In the genomic region with DNA sequence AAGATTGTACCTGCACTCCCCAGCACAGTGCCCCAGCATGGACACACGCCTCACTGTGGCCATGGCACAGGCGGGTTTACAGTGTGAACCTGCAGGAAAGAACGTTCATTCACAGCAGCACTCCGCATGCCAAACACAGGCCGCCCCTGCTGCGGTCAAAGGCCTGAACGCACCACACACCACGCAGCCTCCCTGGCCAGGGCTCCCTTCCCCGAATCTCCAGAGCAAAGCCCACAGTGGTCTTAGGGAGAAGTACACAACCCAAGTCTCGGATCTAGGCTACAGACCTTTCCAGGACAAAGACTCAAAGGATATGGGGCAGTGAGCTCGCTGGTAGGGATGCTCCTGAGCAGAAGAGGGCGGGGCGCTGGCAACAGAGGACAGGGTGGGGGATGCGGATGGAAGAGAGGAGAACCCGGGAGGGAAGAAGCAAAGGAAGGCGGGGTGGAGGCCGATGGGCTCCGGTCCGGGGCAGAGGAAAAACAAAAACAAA, we compare ENCODE assay signal across 8 mouse cellular contexts. TPM values are rescaled to one million over a fixed set of nuclear protein-coding genes. Genes with fewer than 3 reads are reported as not detected.
DNase-seq lines count a peak whose midpoint lies in the region; ATAC-seq lines count a peak whose summit lies in the region.

No protein-coding gene starts in this region.

- WGBS in neural tube, embryonic 11.5 days = 2% methylated on average over 19 of the region's 19 CpGs

- peak; percentile 84 for ATAC-seq in neural tube, embryonic 11.5 days (ENCODE audit: insufficient read depth, low FRiP score, low TSS enrichment)
- ATAC-seq in granulocyte monocyte progenitor cell, adult 5-6 weeks (replicated peaks; ENCODE audit: poor library complexity, severe bottlenecking) = peak; percentile 40
- ATAC-seq in megakaryocyte progenitor cell, adult 5-6 weeks (replicated peaks; ENCODE audit: poor library complexity) = peak; percentile 29
- ATAC-seq in inflammation-experienced regulatory T-cells, adult 6 months = no peak

- H3K4me2 ChIP-seq in neural tube, embryonic 11.5 days (ENCODE audit: low read depth) = peak overlapping the region; percentile 96

- H3K36me3 ChIP-seq in neural tube, embryonic 11.5 days (ENCODE audit: control insufficient read depth, insufficient read depth, low read length) = no peaks in the 10 kb centered on the region

- H3K9ac ChIP-seq in neural tube, embryonic 11.5 days (ENCODE audit: low read length) = peak overlapping the region; percentile 67

- H3K9me3 ChIP-seq in neural tube, embryonic 11.5 days (ENCODE audit: control insufficient read depth, low read length) = no peaks in the 10 kb centered on the region

- peak overlapping the region; percentile 70 for H3K4me3 ChIP-seq in neural tube, embryonic 11.5 days (ENCODE audit: low read depth, low read length)

- H3K27me3 ChIP-seq in neural tube, embryonic 11.5 days (ENCODE audit: control insufficient read depth, insufficient read depth, low read length) = 0 out of 2 replicates have a peak, but pooled peaks cover 2% of the 10 kb centered on the region

- peak; percentile 36 for DNase-seq in neural tube, embryonic 11.5 days (ENCODE audit: low spot score)
- DNase-seq in neural tube, embryonic 10.5 days (ENCODE audit: extremely low spot score, low spot score) = no peak
- peak; percentile 51 for DNase-seq in cerebellum, adult 8-10 months
- DNase-seq in kidney, postnatal 10 days = peak; percentile 62
- no peak for DNase-seq in gastrocnemius, adult 8-10 months (ENCODE audit: low spot score in 2 of 2)

- no peaks in the 10 kb centered on the region for H3K4me1 ChIP-seq in neural tube, embryonic 11.5 days (ENCODE audit: control insufficient read depth, insufficient read depth, low read length)

- no peak overlapping the region for H3K27ac ChIP-seq in neural tube, embryonic 11.5 days (ENCODE audit: low read depth, low read length)

RNA-seq across cellular contexts. Expression of a gene that starts 0.7 kb away (rescaled TPM):
- 0.54 and 1.1 TPM in 2 replicates for polyA plus RNA-seq in neural tube, embryonic 11.5 days (2014; fragmentation: Nextera tagmentation; extraction: Ambion mirVana)
- total RNA-seq in granulocyte monocyte progenitor cell, adult 5-6 weeks (2014; fragmentation: Nextera tagmentation) = not detected in 2 replicates
- not detected in 2 replicates for total RNA-seq in granulocyte monocyte progenitor cell, adult 5-6 weeks (2017)
- not detected in 2 replicates for total RNA-seq in megakaryocyte progenitor cell, adult 5-6 weeks (2015)
- not detected in 2 replicates for total RNA-seq in megakaryocyte progenitor cell, adult 5-6 weeks (2017)
- under 1 TPM in 1 of 3 experiments, not detected in 2; 0.12 TPM for polyA plus RNA-seq in inflammation-experienced regulatory T-cells, adult 6 months (2017; shearing (Covaris generic))
- under 1 TPM in 2 of 4 experiments, not detected in 2; 0.02 to 0.03 TPM for total RNA-seq in gastrocnemius, adult 8-10 months (2022)

RNA-seq across cellular contexts. Expression of a gene that starts 18.6 kb away (rescaled TPM):
- 0.12 and 0.16 TPM in 2 replicates for polyA plus RNA-seq in neural tube, embryonic 11.5 days (2014; fragmentation: Nextera tagmentation; extraction: Ambion mirVana)
- total RNA-seq in granulocyte monocyte progenitor cell, adult 5-6 weeks (2014; fragmentation: Nextera tagmentation) = not detected in 2 replicates
- total RNA-seq in granulocyte monocyte progenitor cell, adult 5-6 weeks (2017) = not detected in 2 replicates
- total RNA-seq in megakaryocyte progenitor cell, adult 5-6 weeks (2015) = not detected in 2 replicates
- not detected in 2 replicates for total RNA-seq in megakaryocyte progenitor cell, adult 5-6 weeks (2017)
- under 1 TPM in 1 of 3 experiments, not detected in 2; 0.31 TPM for polyA plus RNA-seq in inflammation-experienced regulatory T-cells, adult 6 months (2017; shearing (Covaris generic))
- under 1 TPM; 0.29 to 0.58 (median 0.39) TPM for total RNA-seq in gastrocnemius, adult 8-10 months (2022)

RNA-seq across cellular contexts. Expression of a gene that starts 48.5 kb away (rescaled TPM):
- polyA plus RNA-seq in neural tube, embryonic 11.5 days (2014; fragmentation: Nextera tagmentation; extraction: Ambion mirVana) = not detected in 2 replicates
- total RNA-seq in granulocyte monocyte progenitor cell, adult 5-6 weeks (2014; fragmentation: Nextera tagmentation) = not detected in 2 replicates
- not detected in 2 replicates for total RNA-seq in granulocyte monocyte progenitor cell, adult 5-6 weeks (2017)
- not detected in 2 replicates for total RNA-seq in megakaryocyte progenitor cell, adult 5-6 weeks (2015)
- not detected in 2 replicates for total RNA-seq in megakaryocyte progenitor cell, adult 5-6 weeks (2017)
- polyA plus RNA-seq in inflammation-experienced regulatory T-cells, adult 6 months (2017; shearing (Covaris generic)) = not detected
- total RNA-seq in gastrocnemius, adult 8-10 months (2022) = under 1 TPM in 1 of 4 experiments, not detected in 3; 0.07 TPM

Comparison
In these comparisons a context has a peak if more than half of its experiments do, and no peak if none do; other contexts are left out.
1. DNase-seq: peak in neural tube, embryonic 11.5 days (single experiment), cerebellum, adult 8-10 months (single experiment) and kidney, postnatal 10 days (single experiment); none in neural tube, embryonic 10.5 days (single experiment) and gastrocnemius, adult 8-10 months (0 of 2).